Mouse (Mus musculus): ENCODE measurements around the gene Ahctf1.

DNA sequence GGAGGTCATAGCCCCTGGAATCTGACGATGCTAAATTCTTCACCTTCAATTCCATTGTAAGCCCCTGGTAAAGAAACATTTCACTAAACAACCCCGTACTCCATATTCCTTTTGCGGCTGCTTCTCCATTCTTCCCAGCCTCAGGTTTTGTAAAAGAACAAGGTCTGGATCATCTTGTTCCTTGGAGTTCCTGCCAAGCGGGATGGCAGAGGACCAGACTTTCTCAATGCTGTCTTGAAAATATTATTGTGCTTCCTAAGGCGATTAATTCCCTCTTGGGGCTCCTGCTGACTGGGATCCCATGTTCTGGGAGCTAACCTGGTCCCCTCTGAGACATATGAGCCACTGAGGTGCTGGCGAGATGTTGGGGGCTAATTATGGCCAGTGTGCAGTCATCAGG lies 98.3 kb downstream of the Ahctf1 start:
- TF ChIP-seq POLR2A (IDR thresholded peaks at IDR 0.05; ENCODE audit: low read depth, low read length) = no peak
- no peak for TF ChIP-seq ETS1 (conservative IDR thresholded peaks at IDR 0.05; ENCODE audit: low read depth, low read length)
- no peak for TF ChIP-seq RCOR1 (conservative IDR thresholded peaks at IDR 0.05; ENCODE audit: low read depth, low read length)
- no peak for TF ChIP-seq USF1 (IDR thresholded peaks at IDR 0.05; ENCODE audit: low read depth, low read length)
- no peak for TF ChIP-seq CTCF (conservative IDR thresholded peaks at IDR 0.05 in 1 of 2, IDR thresholded peaks at IDR 0.05 in 1 of 2; ENCODE audit: low read depth in 2 of 2, low read length in 2 of 2)
- TF ChIP-seq MAX (IDR thresholded peaks at IDR 0.05; ENCODE audit: low read length) = no peak
- TF ChIP-seq EP300 (IDR thresholded peaks at IDR 0.05; ENCODE audit: low read length) = no peak
- no peak for TF ChIP-seq POLR2AphosphoS2 (IDR thresholded peaks at IDR 0.05; ENCODE audit: low read depth, low read length)
- TF ChIP-seq UBTF (IDR thresholded peaks at IDR 0.05; ENCODE audit: low read depth, low read length) = no peak
- no peak for TF ChIP-seq MEF2A (IDR thresholded peaks at IDR 0.05; ENCODE audit: borderline replicate concordance, low read depth, low read length)
